Mouse (Mus musculus): ENCODE measurements around the gene Ugt1a7c. TPM values are rescaled to one million over a fixed set of nuclear protein-coding genes. Genes with fewer than 3 reads are reported as not detected.
A peak's percentile ranks its signal among the peaks of the same experiment; 100 is the strongest.

Gene Ugt1a7c
- polyA plus RNA-seq, 1 experiment from 2014 or later = 1.3 TPM

- 0 out of 2 replicates have a peak, but pooled peaks have one; percentile 6 for ATAC-seq (ENCODE audit: low FRiP score)
- H3K4me3 ChIP-seq (replicated peaks; ENCODE audit: low read length) = no peak overlapping the region
Measured at GRCm38 (mm10) chr1:88235046-88235893, 140.4 kb downstream of the Ugt1a7c start.

DNA sequence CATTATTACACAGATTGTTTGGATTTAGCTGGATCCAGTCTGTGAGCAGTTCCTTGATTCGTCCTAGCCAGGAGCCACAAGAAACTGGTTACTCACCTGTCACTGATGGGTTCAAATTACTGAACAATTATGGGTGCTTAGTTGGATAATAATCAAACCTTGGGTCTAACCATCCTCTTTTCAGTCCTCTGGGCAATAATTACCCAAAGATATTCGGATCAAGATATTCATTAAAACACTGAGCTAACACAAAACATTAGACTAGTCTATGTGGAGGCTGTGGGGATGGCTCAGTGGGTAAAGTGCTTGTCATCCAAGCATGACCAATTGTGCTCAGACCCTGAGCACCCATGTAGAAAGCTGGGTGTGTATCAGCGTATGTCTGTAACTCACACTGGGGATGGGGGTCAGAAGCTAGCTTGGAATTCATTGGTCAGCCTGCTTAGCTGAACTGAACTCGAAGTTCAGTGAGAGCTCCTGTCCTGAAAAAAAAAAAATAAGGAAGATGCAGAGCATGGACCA is 141.1 kb downstream of the Ugt1a7c start:
- ATAC-seq (ENCODE audit: low FRiP score) = no peak
- H3K4me2 ChIP-seq (replicated peaks) = no peak overlapping the region
- H3K4me3 ChIP-seq (replicated peaks; ENCODE audit: low read length) = no peak overlapping the region
- WGBS = 69% methylated on average over 4 of the region's 4 CpGs
- H3K9ac ChIP-seq = no peak overlapping the region
- no peaks in the 10 kb centered on the region for H3K4me1 ChIP-seq (replicated peaks; ENCODE audit: control insufficient read depth, insufficient read depth, low read length)
- H3K9me3 ChIP-seq (ENCODE audit: control insufficient read depth, low read length) = peaks cover 99% of the 10 kb centered on the region
- H3K27ac ChIP-seq = no peak overlapping the region
- no peaks in the 10 kb centered on the region for H3K36me3 ChIP-seq (replicated peaks; ENCODE audit: control insufficient read depth, insufficient read depth)
- DNase-seq (ENCODE audit: low spot score) = no peak
- no peaks in the 10 kb centered on the region for H3K27me3 ChIP-seq (ENCODE audit: control insufficient read depth, insufficient read depth, low read length)

More at GRCm38 (mm10) chr1:88235046-88235893, 140.4 kb downstream of the Ugt1a7c start:
- H3K9ac ChIP-seq = no peak overlapping the region
- no peaks in the 10 kb centered on the region for H3K36me3 ChIP-seq (replicated peaks; ENCODE audit: control insufficient read depth, insufficient read depth)
- H3K4me1 ChIP-seq (replicated peaks; ENCODE audit: control insufficient read depth, insufficient read depth, low read length) = no peaks in the 10 kb centered on the region
- no peak overlapping the region for H3K4me2 ChIP-seq (replicated peaks)
- H3K9me3 ChIP-seq (ENCODE audit: control insufficient read depth, low read length) = peaks cover 99% of the 10 kb centered on the region
- DNase-seq (ENCODE audit: low spot score) = no peak
- no peak overlapping the region for H3K27ac ChIP-seq
- no peaks in the 10 kb centered on the region for H3K27me3 ChIP-seq (ENCODE audit: control insufficient read depth, insufficient read depth, low read length)
- WGBS = 68% methylated on average over 11 of the region's 11 CpGs

DNA sequence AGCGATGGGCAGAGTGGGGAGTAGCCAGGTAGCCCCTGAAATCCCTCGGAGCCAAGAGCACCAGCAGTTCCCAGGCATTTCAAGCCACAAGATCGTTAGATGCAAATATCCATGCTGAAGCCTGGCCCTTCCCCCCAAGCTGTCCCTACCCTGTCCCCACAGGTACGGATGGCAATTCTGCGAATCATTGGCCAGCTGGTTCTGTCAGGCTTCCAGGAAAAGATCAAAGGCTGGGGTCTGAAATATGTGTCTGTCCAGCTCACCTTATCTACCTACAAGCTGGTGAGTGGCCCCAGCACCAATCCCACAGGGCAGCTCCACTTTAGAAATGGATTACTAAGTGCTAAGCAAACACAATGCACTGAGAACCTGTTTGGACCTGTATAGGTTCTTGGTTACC is 142.4 kb downstream of the Ugt1a7c start:
- Histone ChIP-seq H3K36me3 (replicated peaks; ENCODE audit: control insufficient read depth, insufficient read depth) (no peaks in the 10 kb centered on the region), H3K4me2 (replicated peaks) (no peak overlapping the region), H3K4me1 (replicated peaks; ENCODE audit: control insufficient read depth, insufficient read depth, low read length) (no peaks in the 10 kb centered on the region), H3K27me3 (ENCODE audit: control insufficient read depth, insufficient read depth, low read length) (no peaks in the 10 kb centered on the region), H3K9me3 (ENCODE audit: control insufficient read depth, low read length) (peaks cover 99% of the 10 kb centered on the region), H3K9ac (no peak overlapping the region), H3K4me3 (replicated peaks; ENCODE audit: low read length) (no peak overlapping the region), H3K27ac (no peak overlapping the region)
- DNase-seq (ENCODE audit: low spot score) = no peak
- no peak for ATAC-seq (ENCODE audit: low FRiP score)
- 80% methylated on average over 5 of the region's 5 CpGs for WGBS

DNA sequence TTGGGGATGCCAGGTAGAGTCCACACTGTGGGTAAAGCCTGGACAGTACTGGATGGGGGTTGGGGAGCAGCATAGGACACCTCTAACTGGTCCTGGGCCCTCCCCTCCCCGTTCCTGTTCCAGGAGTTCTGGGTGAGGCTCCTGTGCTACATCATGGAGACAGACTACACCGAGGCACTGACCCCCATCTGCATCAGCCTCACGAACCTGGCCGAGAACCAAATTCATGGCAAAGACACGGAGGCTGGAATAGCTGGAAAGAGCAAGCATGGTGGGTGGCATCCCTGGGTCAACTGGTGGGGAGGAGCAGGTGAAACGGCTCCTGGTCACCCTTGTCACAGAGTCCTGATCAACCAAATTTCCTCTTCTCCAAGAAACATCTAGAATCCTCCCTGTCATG is 143.9 kb downstream of the Ugt1a7c start:
- no peak overlapping the region for H3K4me2 ChIP-seq (replicated peaks)
- peaks cover 99% of the 10 kb centered on the region for H3K9me3 ChIP-seq (ENCODE audit: control insufficient read depth, low read length)
- no peak; the same call in 1 of the 2 replicates for ATAC-seq (ENCODE audit: low FRiP score)
- H3K9ac ChIP-seq = no peak overlapping the region
- H3K4me1 ChIP-seq (replicated peaks; ENCODE audit: control insufficient read depth, insufficient read depth, low read length) = no peaks in the 10 kb centered on the region
- 78% methylated on average over 6 of the region's 6 CpGs for WGBS
- DNase-seq (ENCODE audit: low spot score) = no peak
- H3K27ac ChIP-seq = no peak overlapping the region
- H3K27me3 ChIP-seq (ENCODE audit: control insufficient read depth, insufficient read depth, low read length) = no peaks in the 10 kb centered on the region
- H3K4me3 ChIP-seq (replicated peaks; ENCODE audit: low read length) = no peak overlapping the region
- no peaks in the 10 kb centered on the region for H3K36me3 ChIP-seq (replicated peaks; ENCODE audit: control insufficient read depth, insufficient read depth)

- Histone ChIP-seq H3K4me1 (replicated peaks; ENCODE audit: control insufficient read depth, insufficient read depth, low read length) (no peaks in the 10 kb centered on the region), H3K36me3 (replicated peaks; ENCODE audit: control insufficient read depth, insufficient read depth) (no peaks in the 10 kb centered on the region), H3K4me2 (replicated peaks) (no peak overlapping the region), H3K9me3 (ENCODE audit: control insufficient read depth, low read length) (peaks cover 99% of the 10 kb centered on the region), H3K27me3 (ENCODE audit: control insufficient read depth, insufficient read depth, low read length) (no peaks in the 10 kb centered on the region), H3K9ac (no peak overlapping the region), H3K4me3 (replicated peaks; ENCODE audit: low read length) (no peak overlapping the region), H3K27ac (no peak overlapping the region)
- DNase-seq (ENCODE audit: low spot score) (no peak), ATAC-seq (ENCODE audit: low FRiP score) (no peak)
- 75% methylated on average over 5 of the region's 5 CpGs for WGBS
Measured at GRCm38 (mm10) chr1:88240072-88240471, 145.2 kb downstream of the Ugt1a7c start.

DNA sequence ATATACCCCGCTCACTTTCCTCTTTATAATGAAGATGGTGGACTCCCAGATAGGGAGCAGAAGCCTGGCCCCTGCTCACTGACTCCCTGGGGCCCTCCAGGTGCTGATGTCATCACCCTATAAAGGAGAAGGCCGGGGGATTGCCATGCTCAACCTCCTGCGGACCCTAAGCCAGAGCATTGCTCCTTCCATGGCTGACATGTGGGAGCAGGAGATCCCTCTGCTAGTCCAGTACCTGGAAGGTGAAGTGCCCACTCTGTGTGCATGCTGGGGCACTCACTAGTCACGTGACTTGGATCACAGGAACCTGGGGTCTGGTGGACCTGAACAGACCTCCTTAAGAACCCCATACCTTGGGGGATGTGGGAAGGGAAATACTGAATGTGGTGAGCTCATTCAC is 145.7 kb downstream of the Ugt1a7c start:
- no peak overlapping the region for H3K4me2 ChIP-seq (replicated peaks)
- no peaks in the 10 kb centered on the region for H3K27me3 ChIP-seq (ENCODE audit: control insufficient read depth, insufficient read depth, low read length)
- H3K27ac ChIP-seq = no peak overlapping the region
- peaks cover 99% of the 10 kb centered on the region for H3K9me3 ChIP-seq (ENCODE audit: control insufficient read depth, low read length)
- WGBS = 77% methylated on average over 4 of the region's 4 CpGs
- no peaks in the 10 kb centered on the region for H3K4me1 ChIP-seq (replicated peaks; ENCODE audit: control insufficient read depth, insufficient read depth, low read length)
- no peaks in the 10 kb centered on the region for H3K36me3 ChIP-seq (replicated peaks; ENCODE audit: control insufficient read depth, insufficient read depth)
- ATAC-seq (ENCODE audit: low FRiP score) (no peak), DNase-seq (ENCODE audit: low spot score) (no peak)
- no peak overlapping the region for H3K4me3 ChIP-seq (replicated peaks; ENCODE audit: low read length)
- no peak overlapping the region for H3K9ac ChIP-seq

DNA sequence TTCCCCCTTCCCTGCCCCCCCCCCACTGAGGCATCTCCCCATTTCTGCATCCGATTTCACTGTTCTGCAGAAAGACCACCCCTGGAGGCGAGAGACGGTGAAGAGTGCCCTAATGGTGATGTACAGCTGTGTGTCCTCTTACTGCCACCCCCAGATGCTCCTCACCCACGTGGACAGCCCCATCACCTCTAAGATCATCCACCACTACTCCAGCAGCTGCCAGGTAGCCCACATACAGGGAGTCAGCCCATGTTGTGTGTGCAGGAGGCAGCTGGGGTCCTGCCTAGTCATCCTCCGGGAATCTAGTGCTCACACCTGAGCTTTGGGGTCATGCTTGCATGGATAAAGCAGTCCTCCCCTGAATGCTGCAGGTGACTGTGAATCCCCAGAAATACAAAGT is 149.0 kb downstream of the Ugt1a7c start:
- no peak overlapping the region for H3K9ac ChIP-seq
- DNase-seq (ENCODE audit: low spot score) = no peak
- no peak overlapping the region for H3K4me2 ChIP-seq (replicated peaks)
- no peaks in the 10 kb centered on the region for H3K27me3 ChIP-seq (ENCODE audit: control insufficient read depth, insufficient read depth, low read length)
- H3K4me3 ChIP-seq (replicated peaks; ENCODE audit: low read length) = no peak overlapping the region
- no peak overlapping the region for H3K27ac ChIP-seq
- no peaks in the 10 kb centered on the region for H3K36me3 ChIP-seq (replicated peaks; ENCODE audit: control insufficient read depth, insufficient read depth)
- ATAC-seq (ENCODE audit: low FRiP score) = no peak
- 68% methylated on average over 5 of the region's 5 CpGs for WGBS
- H3K9me3 ChIP-seq (ENCODE audit: control insufficient read depth, low read length) = peaks cover 100% of the 10 kb centered on the region
- no peaks in the 10 kb centered on the region for H3K4me1 ChIP-seq (replicated peaks; ENCODE audit: control insufficient read depth, insufficient read depth, low read length)

GRCm38 (mm10) chr1:88245881-88246280 is 151.0 kb downstream of the Ugt1a7c start:
- no peak overlapping the region for H3K9ac ChIP-seq
- ATAC-seq (ENCODE audit: low FRiP score) (no peak), DNase-seq (ENCODE audit: low spot score) (no peak)
- 79% methylated on average over 6 of the region's 6 CpGs for WGBS
- no peak overlapping the region for H3K27ac ChIP-seq
- no peak overlapping the region for H3K4me3 ChIP-seq (replicated peaks; ENCODE audit: low read length)
- no peak overlapping the region for H3K4me2 ChIP-seq (replicated peaks)
- H3K36me3 ChIP-seq (replicated peaks; ENCODE audit: control insufficient read depth, insufficient read depth) = no peaks in the 10 kb centered on the region
- no peaks in the 10 kb centered on the region for H3K4me1 ChIP-seq (replicated peaks; ENCODE audit: control insufficient read depth, insufficient read depth, low read length)
- H3K9me3 ChIP-seq (ENCODE audit: control insufficient read depth, low read length) = peaks cover 100% of the 10 kb centered on the region
- H3K27me3 ChIP-seq (ENCODE audit: control insufficient read depth, insufficient read depth, low read length) = no peaks in the 10 kb centered on the region

GRCm38 (mm10) chr1:88246386-88246785 is 151.5 kb downstream of the Ugt1a7c start:
- Histone ChIP-seq H3K36me3 (replicated peaks; ENCODE audit: control insufficient read depth, insufficient read depth) (no peaks in the 10 kb centered on the region), H3K9me3 (ENCODE audit: control insufficient read depth, low read length) (peaks cover 100% of the 10 kb centered on the region), H3K4me2 (replicated peaks) (no peak overlapping the region), H3K4me1 (replicated peaks; ENCODE audit: control insufficient read depth, insufficient read depth, low read length) (no peaks in the 10 kb centered on the region), H3K4me3 (replicated peaks; ENCODE audit: low read length) (no peak overlapping the region), H3K27ac (no peak overlapping the region), H3K27me3 (ENCODE audit: control insufficient read depth, insufficient read depth, low read length) (no peaks in the 10 kb centered on the region), H3K9ac (no peak overlapping the region)
- no peak for ATAC-seq (ENCODE audit: low FRiP score)
- DNase-seq (ENCODE audit: low spot score) = no peak
- 46% methylated on average over 6 of the region's 6 CpGs for WGBS
